Mouse (Mus musculus): ENCODE data around the gene Oas1h. TPM values are rescaled to one million over a fixed set of nuclear protein-coding genes. Genes with fewer than 3 reads are reported as not detected.
"Not testable (repeated sequence)": the region's sequence is repeated elsewhere in the genome, so short reads cannot be mapped to it uniquely, and the experiment has no call there.

The Oas1h gene
- total and polyA plus RNA-seq, 2 experiments from 2014 or later = not detected

- H3K36me3 ChIP-seq (ENCODE audit: insufficient read depth, low read length) = no peaks in the 10 kb centered on the region
- no peak for TF ChIP-seq CTCF (IDR thresholded peaks at IDR 0.05; ENCODE audit: low read depth)
- no peak overlapping the region for H3K27ac ChIP-seq
- H3K4me1 ChIP-seq (ENCODE audit: insufficient read depth, low read length) = no peaks in the 10 kb centered on the region
- H3K9ac ChIP-seq (replicated peaks; ENCODE audit: low read length) = no peak overlapping the region
- DNase-seq (ENCODE audit: low spot score) (no peak), ATAC-seq (no peak)
- no peak overlapping the region for H3K4me3 ChIP-seq (ENCODE audit: low read length)
- no peaks in the 10 kb centered on the region for H3K27me3 ChIP-seq (ENCODE audit: insufficient read depth, low read length)
- H3K9me3 ChIP-seq (ENCODE audit: low read length) = no peaks in the 10 kb centered on the region
- WGBS = 72% methylated on average over 11 of the region's 11 CpGs
- H3K4me2 ChIP-seq (ENCODE audit: low read depth, low read length) = no peak overlapping the region
These were observed 34.1 kb downstream of the Oas1h start for GRCm38 (mm10) chr5:120895231-120895900.

GRCm38 (mm10) chr5:120898307-120898706 lies 37.1 kb downstream of the Oas1h start:
- ATAC-seq = no peak
- Histone ChIP-seq H3K4me1 (ENCODE audit: insufficient read depth, low read length) (no peaks in the 10 kb centered on the region), H3K4me2 (ENCODE audit: low read depth, low read length) (no peak overlapping the region), H3K9ac (replicated peaks; ENCODE audit: low read length) (no peak overlapping the region), H3K27ac (no peak overlapping the region), H3K36me3 (ENCODE audit: insufficient read depth, low read length) (no peaks in the 10 kb centered on the region), H3K9me3 (ENCODE audit: low read length) (no peaks in the 10 kb centered on the region), H3K4me3 (ENCODE audit: low read length) (no peak overlapping the region), H3K27me3 (ENCODE audit: insufficient read depth, low read length) (no peaks in the 10 kb centered on the region)
- DNase-seq (ENCODE audit: low spot score) = no peak
- WGBS = 84% methylated on average over 6 of the region's 6 CpGs
- TF ChIP-seq CTCF (IDR thresholded peaks at IDR 0.05; ENCODE audit: low read depth) = no peak

- Histone ChIP-seq H3K36me3 (ENCODE audit: insufficient read depth, low read length) (no peaks in the 10 kb centered on the region), H3K9me3 (ENCODE audit: low read length) (no peaks in the 10 kb centered on the region), H3K9ac (replicated peaks; ENCODE audit: low read length) (no peak overlapping the region), H3K4me3 (ENCODE audit: low read length) (no peak overlapping the region), H3K4me1 (ENCODE audit: insufficient read depth, low read length) (no peaks in the 10 kb centered on the region), H3K27ac (no peak overlapping the region), H3K27me3 (ENCODE audit: insufficient read depth, low read length) (no peaks in the 10 kb centered on the region), H3K4me2 (ENCODE audit: low read depth, low read length) (no peak overlapping the region)
- no peak for DNase-seq (ENCODE audit: low spot score)
- TF ChIP-seq CTCF (IDR thresholded peaks at IDR 0.05; ENCODE audit: low read depth) = no peak
- no peak for ATAC-seq
These were observed 37.5 kb downstream of the Oas1h start for GRCm38 (mm10) chr5:120898726-120899125.

- Histone ChIP-seq H3K4me3 (ENCODE audit: low read length) (no peak overlapping the region), H3K27me3 (ENCODE audit: insufficient read depth, low read length) (no peaks in the 10 kb centered on the region), H3K4me2 (ENCODE audit: low read depth, low read length) (no peak overlapping the region), H3K4me1 (ENCODE audit: insufficient read depth, low read length) (no peaks in the 10 kb centered on the region), H3K9me3 (ENCODE audit: low read length) (no peaks in the 10 kb centered on the region), H3K27ac (no peak overlapping the region), H3K9ac (replicated peaks; ENCODE audit: low read length) (no peak overlapping the region), H3K36me3 (ENCODE audit: insufficient read depth, low read length) (no peaks in the 10 kb centered on the region)
- TF ChIP-seq CTCF (IDR thresholded peaks at IDR 0.05; ENCODE audit: low read depth) = no peak
- ATAC-seq (no peak), DNase-seq (ENCODE audit: low spot score) (no peak)
- WGBS = 63% methylated on average over 1 of the region's 1 CpGs
These were observed 39.4 kb downstream of the Oas1h start for GRCm38 (mm10) chr5:120900666-120901065.

GRCm38 (mm10) chr5:120902056-120902455 lies 40.8 kb downstream of the Oas1h start:
- no peaks in the 10 kb centered on the region for H3K36me3 ChIP-seq (ENCODE audit: insufficient read depth, low read length)
- no peak overlapping the region for H3K27ac ChIP-seq
- no peak overlapping the region for H3K4me2 ChIP-seq (ENCODE audit: low read depth, low read length)
- H3K27me3 ChIP-seq (ENCODE audit: insufficient read depth, low read length) = no peaks in the 10 kb centered on the region
- no peak for TF ChIP-seq CTCF (IDR thresholded peaks at IDR 0.05; ENCODE audit: low read depth)
- H3K9me3 ChIP-seq (ENCODE audit: low read length) = no peaks in the 10 kb centered on the region
- H3K9ac ChIP-seq (replicated peaks; ENCODE audit: low read length) = no peak overlapping the region
- no peak for ATAC-seq
- 96% methylated on average over 5 of the region's 5 CpGs for WGBS
- no peak overlapping the region for H3K4me3 ChIP-seq (ENCODE audit: low read length)
- H3K4me1 ChIP-seq (ENCODE audit: insufficient read depth, low read length) = no peaks in the 10 kb centered on the region
- no peak for DNase-seq (ENCODE audit: low spot score)

- ATAC-seq; H3K4me2 ChIP-seq (ENCODE audit: low read depth, low read length); H3K27me3 ChIP-seq (ENCODE audit: insufficient read depth, low read length); H3K4me3 ChIP-seq (ENCODE audit: low read length); DNase-seq (ENCODE audit: low spot score); H3K4me1 ChIP-seq (ENCODE audit: insufficient read depth, low read length); H3K27ac ChIP-seq; H3K9ac ChIP-seq (replicated peaks; ENCODE audit: low read length); H3K36me3 ChIP-seq (ENCODE audit: insufficient read depth, low read length); H3K9me3 ChIP-seq (ENCODE audit: low read length): not testable (repeated sequence)
- 36% methylated on average over 9 of the region's 12 CpGs for WGBS
These were observed 45.8 kb downstream of the Oas1h start, which contains the start of gene Oas1a for GRCm38 (mm10) chr5:120906791-120907733. Oas1a (minus strand) TSS chr5:120907521.

All from hindbrain, postnatal 0 days (tissue).